Mouse (Mus musculus) liver, embryonic 13.5 days (tissue): Measurements from ENCODE around the gene Rfx1. TPM values are rescaled to one million over a fixed set of nuclear protein-coding genes. Genes with fewer than 3 reads are reported as not detected.

Experiments
- ATAC-seq: fragments of 200-750 bp; cut with Nextera tagmentation; 2 replicates; pipeline ENCODE4 v1.8.0; 2017; ENCODE audit warnings: low read depth, mild to moderate bottlenecking, moderate number of reproducible peaks, moderate library complexity
- DNase-seq: peaks from one replicate; pipeline ENCODE4 v3.0.0; 2022
- H3K27ac ChIP-seq: fragments of 300-500 bp; sonication (generic); 2 replicates; pipeline ENCODE4 v1.5.1; 2015; ENCODE audit warnings: moderate library complexity, mild to moderate bottlenecking, inconsistent platforms
- H3K27me3 ChIP-seq: fragments of 300-500 bp; sonication (generic); 2 replicates; pipeline ENCODE4 v1.6.1; 2015; ENCODE audit warnings: mild to moderate bottlenecking, inconsistent platforms
- H3K36me3 ChIP-seq: fragments of 300-500 bp; sonication (generic); 2 replicates; pipeline ENCODE4 v1.6.1; 2015; ENCODE audit warnings: mild to moderate bottlenecking, inconsistent platforms
- H3K4me1 ChIP-seq: fragments of 300-500 bp; sonication (generic); replicated peaks from 2 replicates; pipeline ENCODE4 v1.6.1; 2015; ENCODE audit warnings: inconsistent platforms
- H3K4me2 ChIP-seq: fragments of 300-500 bp; sonication (generic); 2 replicates; pipeline ENCODE4 v1.6.1; 2015; ENCODE audit warnings: inconsistent platforms, mild to moderate bottlenecking, moderate library complexity
- H3K4me3 ChIP-seq: fragments of 300-500 bp; sonication (generic); replicated peaks from 2 replicates; pipeline ENCODE4 v1.5.1; 2015; ENCODE audit warnings: mild to moderate bottlenecking, inconsistent platforms
- H3K9ac ChIP-seq: fragments of 300-500 bp; sonication (generic); 2 replicates; pipeline ENCODE4 v1.6.1; 2015; ENCODE audit warnings: mild to moderate bottlenecking, inconsistent platforms
- H3K9me3 ChIP-seq: fragments of 300-500 bp; sonication (generic); replicated peaks from 2 replicates; pipeline ENCODE4 v1.6.1; 2016; ENCODE audit warnings: inconsistent platforms
- WGBS: fragments of 180-500 bp; shearing (Covaris S2); methylation state at CpG from one replicate; pipeline ENCODE4 v1.1.7; 2015; ENCODE audit not compliant: insufficient replicate concordance; 5-methylcytosine and 5-hydroxymethylcytosine counted together
- polyA plus RNA-seq: library from polyadenylated mRNA; unstranded; fragments of >200 nt; fragmentation: Nextera tagmentation; extraction: Ambion mirVana; gene quantifications from 2 replicates; pipeline ENCODE4 v1.2.1, GENCODE M21; 2015

Gene Rfx1
- polyA plus RNA-seq, 1 experiment from 2014 or later, result 2.4 TPM

DNA sequence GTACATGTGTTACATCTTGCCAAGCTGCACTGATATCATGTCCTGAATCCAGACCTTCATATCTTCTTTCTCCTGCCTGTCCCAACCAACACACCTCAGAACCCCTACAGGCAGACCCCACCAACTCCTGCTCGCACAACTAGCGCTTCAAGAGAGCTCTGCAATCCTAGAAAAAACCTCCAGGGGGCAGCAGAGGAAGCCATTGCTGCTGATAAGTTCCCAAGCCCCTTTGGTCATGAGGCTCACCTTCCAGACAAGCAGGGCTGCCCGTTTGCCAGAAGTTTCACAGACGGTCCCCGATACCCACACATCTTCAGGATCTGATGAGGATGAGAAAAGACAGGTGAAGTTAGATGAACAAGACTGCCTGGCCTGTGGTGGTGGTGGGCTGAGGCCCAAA is 27.6 kb upstream of the Rfx1 start:
- ATAC-seq (no peak), DNase-seq (peak; percentile 41)
- no peaks in the 10 kb centered on the region for H3K36me3 ChIP-seq
- no peak overlapping the region for H3K4me2 ChIP-seq
- peaks cover 57% of the 10 kb centered on the region for H3K27me3 ChIP-seq
- H3K9ac ChIP-seq, result no peak overlapping the region
- WGBS, result 5% methylated on average over 5 of the region's 5 CpGs
- H3K4me3 ChIP-seq, result no peak overlapping the region
- peaks cover 8% of the 10 kb centered on the region; the same call in 1 of the 2 replicates for H3K4me1 ChIP-seq
- no peak overlapping the region for H3K27ac ChIP-seq
- H3K9me3 ChIP-seq, result no peaks in the 10 kb centered on the region

DNA sequence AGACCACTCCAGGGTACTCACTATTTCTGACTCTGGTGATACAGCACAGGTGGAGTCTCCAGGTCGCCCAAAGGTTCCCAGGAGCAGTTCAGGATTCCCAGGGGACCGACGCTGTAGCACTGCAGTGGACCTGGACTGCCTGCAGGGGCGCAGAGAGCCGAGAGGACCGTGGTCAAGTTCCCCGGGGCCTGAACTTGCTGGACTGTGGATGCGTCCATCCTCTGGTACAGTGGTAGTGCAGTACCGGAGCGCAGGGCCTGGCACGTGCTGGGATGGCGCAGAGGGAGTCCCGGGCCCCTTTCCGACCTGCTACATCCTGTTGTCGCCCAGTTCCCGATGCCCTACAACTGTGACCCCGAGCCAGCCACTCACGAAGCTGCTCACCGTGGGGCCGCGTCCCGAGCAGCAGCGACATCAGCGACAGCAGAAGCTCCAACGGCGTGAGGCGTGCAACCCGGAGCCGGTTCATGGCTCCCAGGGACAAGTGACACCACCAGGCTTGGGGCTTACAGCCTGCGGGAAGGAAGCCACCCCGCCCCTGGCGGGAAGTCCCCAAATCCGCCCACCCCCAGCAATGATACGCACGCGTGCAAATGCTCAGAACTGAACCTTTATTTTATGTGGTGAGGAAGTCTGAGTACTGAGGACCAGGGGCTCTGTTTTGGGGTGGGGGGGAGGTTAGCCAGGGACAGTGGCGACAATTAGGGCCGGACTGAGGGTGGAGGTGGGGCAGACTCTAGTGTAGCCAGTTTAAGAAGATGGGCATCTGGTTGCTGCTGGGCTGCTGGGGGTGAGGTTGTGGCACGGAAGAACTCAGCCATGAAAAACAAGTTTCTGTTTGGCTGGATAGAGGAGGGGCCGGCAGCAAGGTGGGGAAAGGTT is 24.3 kb upstream of the Rfx1 start, which contains the start of gene Il27ra:
Il27ra (minus strand) TSS at position 524 of the 882 bp plus-strand sequence.
- peak within 1 kb of the TSS; percentile 42 for H3K4me3 ChIP-seq
- 3% methylated on average over 40 of the region's 40 CpGs for WGBS
- ATAC-seq (peak; percentile 65; the same call in 1 of the 2 replicates), DNase-seq (no peak)
- no peaks in the 10 kb centered on the region for H3K9me3 ChIP-seq
- peak within 1 kb of the TSS; percentile 57 for H3K4me2 ChIP-seq
- peaks cover 12% of the 10 kb centered on the region; the same call in 1 of the 2 replicates for H3K4me1 ChIP-seq
- peaks cover 71% of the 10 kb centered on the region for H3K27me3 ChIP-seq
- H3K9ac ChIP-seq, result peak within 1 kb of the TSS; percentile 35; the same call in 1 of the 2 replicates
- no peaks in the 10 kb centered on the region for H3K36me3 ChIP-seq
- no peak within 1 kb of the TSS for H3K27ac ChIP-seq

DNA sequence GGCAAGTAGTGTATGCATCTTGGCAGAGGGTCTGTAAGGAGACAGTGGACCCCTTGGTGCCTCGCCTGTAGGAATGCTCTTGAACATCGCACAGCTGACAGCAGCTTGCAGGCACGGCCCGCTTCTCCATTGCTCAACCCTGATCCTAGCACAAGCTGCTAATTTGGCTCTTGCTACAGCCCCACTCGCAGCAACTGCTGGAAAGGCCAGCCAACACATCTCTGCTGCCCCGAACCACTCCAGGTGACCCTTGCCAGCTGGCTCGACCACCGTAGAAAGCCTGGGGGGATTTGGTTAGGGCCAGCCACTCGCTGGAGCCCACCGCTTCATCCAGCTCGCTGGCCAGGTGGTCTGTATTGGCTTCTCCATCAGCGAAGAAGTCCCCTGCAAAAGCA is 23.7 kb upstream of the Rfx1 start:
- Histone ChIP-seq H3K4me2 (peak overlapping the region; percentile 57), H3K36me3 (no peaks in the 10 kb centered on the region), H3K9ac (no peak overlapping the region), H3K4me3 (peak overlapping the region; percentile 42; the same call in 1 of the 2 replicates), H3K27me3 (peaks cover 76% of the 10 kb centered on the region), H3K4me1 (peaks cover 12% of the 10 kb centered on the region; the same call in 1 of the 2 replicates), H3K27ac (no peak overlapping the region), H3K9me3 (no peaks in the 10 kb centered on the region)
- WGBS, result 28% methylated on average over 12 of the region's 12 CpGs
- DNase-seq, result no peak
- ATAC-seq, result no peak

DNA sequence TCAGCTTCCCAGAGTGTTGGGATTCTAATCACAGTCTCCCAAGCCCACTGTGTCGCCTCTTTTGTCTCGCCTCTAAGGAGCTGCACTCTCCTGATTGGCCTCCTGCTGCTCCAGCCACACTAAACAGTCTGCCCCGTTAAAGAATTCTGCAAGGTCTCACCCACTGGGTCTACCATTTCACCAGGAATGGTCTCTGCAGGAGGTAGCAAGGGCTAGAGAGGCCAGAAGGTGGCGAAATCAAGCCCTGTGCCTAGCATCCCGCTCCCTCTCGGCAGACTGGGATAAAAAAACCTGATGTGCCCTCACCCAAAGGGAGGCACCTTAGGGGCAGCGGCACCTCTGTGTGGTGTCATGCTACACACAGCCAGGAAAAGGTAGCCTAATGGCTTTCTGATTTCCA is 22.5 kb upstream of the Rfx1 start:
- H3K4me2 ChIP-seq, result no peak overlapping the region
- no peak overlapping the region for H3K4me3 ChIP-seq
- no peaks in the 10 kb centered on the region for H3K36me3 ChIP-seq
- ATAC-seq (no peak), DNase-seq (no peak)
- no peak overlapping the region for H3K27ac ChIP-seq
- H3K9ac ChIP-seq, result no peak overlapping the region
- peaks cover 83% of the 10 kb centered on the region for H3K27me3 ChIP-seq
- 13% methylated on average over 7 of the region's 7 CpGs for WGBS
- peaks cover 12% of the 10 kb centered on the region; the same call in 1 of the 2 replicates for H3K4me1 ChIP-seq
- no peaks in the 10 kb centered on the region for H3K9me3 ChIP-seq

DNA sequence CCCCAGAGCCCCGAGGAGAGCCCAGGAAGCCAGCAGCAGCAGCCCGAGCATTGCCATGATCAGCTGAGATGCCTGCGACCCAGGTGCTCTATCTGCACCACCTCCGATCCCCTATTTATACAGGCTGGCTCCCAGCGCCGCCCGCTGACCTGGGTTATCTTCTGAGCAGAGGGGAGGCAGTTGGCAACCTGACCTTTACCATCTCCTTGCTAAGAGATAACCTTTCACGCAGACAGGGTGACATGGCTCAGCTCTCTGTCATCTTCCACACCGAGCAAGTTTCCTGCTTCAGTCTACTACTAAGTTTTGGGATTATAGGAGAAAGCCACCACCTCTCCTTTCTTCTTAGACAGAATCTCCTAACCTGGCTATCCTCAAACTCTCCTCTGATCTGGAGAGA is 21.7 kb upstream of the Rfx1 start, which contains the start of gene Rln3:
Rln3 (minus strand) TSS at position 101 of the 400 bp plus-strand sequence.
- Histone ChIP-seq H3K4me1 (peaks cover 12% of the 10 kb centered on the region; the same call in 1 of the 2 replicates), H3K27me3 (peaks cover 80% of the 10 kb centered on the region), H3K9me3 (no peaks in the 10 kb centered on the region), H3K27ac (no peak within 1 kb of the TSS), H3K4me3 (0 out of 2 replicates have a peak within 1 kb of the TSS, but pooled peaks have one; percentile 7), H3K9ac (no peak within 1 kb of the TSS), H3K4me2 (no peak within 1 kb of the TSS), H3K36me3 (no peaks in the 10 kb centered on the region)
- no peak for DNase-seq
- ATAC-seq, result no peak
- WGBS, result 12% methylated on average over 9 of the region's 9 CpGs

DNA sequence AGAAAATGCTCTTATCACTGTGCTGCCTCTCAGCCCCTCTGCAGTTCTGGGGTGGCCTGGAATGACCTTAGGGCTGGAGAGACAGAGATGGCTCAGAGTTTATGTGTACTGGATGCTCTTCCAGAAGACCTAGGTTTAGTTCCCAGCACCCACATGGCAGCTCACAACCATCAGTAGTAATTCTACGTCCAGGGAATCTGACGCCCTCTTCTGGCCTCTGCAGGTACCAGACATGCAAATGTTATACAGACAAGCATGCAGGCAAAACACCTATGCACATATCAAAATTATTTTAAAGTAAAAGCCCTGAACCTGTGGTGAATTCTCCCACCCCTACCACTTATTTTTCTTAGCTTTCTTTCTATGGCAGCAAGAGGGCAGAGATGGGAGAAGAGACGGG is 20.1 kb upstream of the Rfx1 start:
- Histone ChIP-seq H3K9me3 (no peaks in the 10 kb centered on the region), H3K27ac (no peak overlapping the region), H3K4me3 (no peak overlapping the region), H3K36me3 (no peaks in the 10 kb centered on the region), H3K4me2 (no peak overlapping the region), H3K4me1 (peaks cover 12% of the 10 kb centered on the region; the same call in 1 of the 2 replicates), H3K9ac (no peak overlapping the region), H3K27me3 (peaks cover 73% of the 10 kb centered on the region)
- 49% methylated on average over 3 of the region's 3 CpGs for WGBS
- no peak for ATAC-seq
- no peak for DNase-seq

DNA sequence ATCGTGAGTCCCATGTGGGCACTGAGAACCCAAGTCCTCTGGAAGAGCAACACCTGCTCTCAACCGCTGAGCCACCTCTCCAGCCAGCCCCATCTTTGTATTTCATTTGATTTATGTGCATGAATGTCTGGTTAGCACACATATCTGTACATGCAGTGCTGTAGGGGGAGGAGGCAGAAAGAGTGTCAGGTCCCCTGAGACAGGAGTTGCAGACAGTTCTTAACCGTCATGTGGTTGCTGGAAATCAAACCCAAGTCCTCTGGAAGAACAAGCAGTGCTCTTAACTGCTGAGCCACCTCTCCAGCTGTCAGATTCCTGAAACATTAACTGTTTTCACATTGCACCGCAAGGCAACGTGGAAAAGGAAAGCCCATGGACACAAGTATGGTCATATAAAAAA is 18.5 kb upstream of the Rfx1 start:
- H3K4me2 ChIP-seq, result no peak overlapping the region
- ATAC-seq (no peak), DNase-seq (no peak)
- WGBS, result 64% methylated on average over 5 of the region's 5 CpGs
- no peak overlapping the region for H3K4me3 ChIP-seq
- no peak overlapping the region for H3K9ac ChIP-seq
- no peaks in the 10 kb centered on the region for H3K36me3 ChIP-seq
- H3K9me3 ChIP-seq, result no peaks in the 10 kb centered on the region
- H3K4me1 ChIP-seq, result peaks cover 8% of the 10 kb centered on the region; the same call in 1 of the 2 replicates
- peaks cover 56% of the 10 kb centered on the region for H3K27me3 ChIP-seq
- H3K27ac ChIP-seq, result no peak overlapping the region

DNA sequence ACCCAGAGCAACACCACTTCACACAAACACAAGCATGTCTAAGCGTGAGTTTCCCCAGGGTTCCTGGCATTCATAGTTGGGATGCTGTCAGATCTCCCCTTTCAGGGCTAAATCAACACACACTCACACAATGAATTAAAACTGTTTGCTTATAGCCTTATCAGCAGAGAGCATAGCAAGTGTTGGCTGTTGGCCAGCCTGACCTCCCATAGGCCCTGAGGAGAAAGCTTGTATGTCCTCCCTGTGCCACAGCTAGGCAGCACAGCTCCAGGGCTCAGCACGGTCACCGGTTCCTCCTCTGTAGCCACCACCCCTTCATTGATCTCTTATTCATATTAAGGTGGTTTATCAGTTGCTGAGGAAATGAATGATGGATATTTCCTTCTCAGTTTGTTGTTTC is 13.9 kb upstream of the Rfx1 start:
- ATAC-seq, result peak; percentile 58; the same call in 1 of the 2 replicates
- 55% methylated on average over 3 of the region's 3 CpGs for WGBS
- Histone ChIP-seq H3K9me3 (no peaks in the 10 kb centered on the region), H3K4me1 (peaks cover 4% of the 10 kb centered on the region; the same call in 1 of the 2 replicates), H3K27ac (no peak overlapping the region), H3K4me3 (no peak overlapping the region), H3K4me2 (no peak overlapping the region), H3K9ac (no peak overlapping the region), H3K27me3 (peaks cover 24% of the 10 kb centered on the region; the same call in 1 of the 2 replicates), H3K36me3 (no peaks in the 10 kb centered on the region)
- no peak for DNase-seq

DNA sequence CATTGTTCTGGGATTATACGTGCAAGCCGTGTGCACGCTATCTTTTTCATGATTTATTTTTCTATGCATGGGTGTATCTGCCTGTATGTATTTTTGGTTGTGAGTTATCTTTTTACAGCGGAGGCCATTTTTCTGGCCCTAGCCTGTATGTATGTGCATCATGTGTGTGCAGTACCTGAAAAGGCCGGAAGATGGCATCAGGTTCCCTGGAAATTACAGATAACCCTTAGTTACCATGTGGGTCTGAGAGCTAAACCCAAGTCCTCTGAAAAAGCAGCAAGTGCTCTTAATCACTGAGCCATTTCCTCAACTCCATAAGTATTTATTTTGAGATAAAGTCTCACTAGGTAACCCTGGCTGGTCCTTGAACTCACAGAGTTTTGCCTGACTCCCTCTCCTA is 13.4 kb upstream of the Rfx1 start:
- 84% methylated on average over 5 of the region's 5 CpGs for WGBS
- peaks cover 20% of the 10 kb centered on the region; the same call in 1 of the 2 replicates for H3K27me3 ChIP-seq
- ATAC-seq, result no peak

DNA sequence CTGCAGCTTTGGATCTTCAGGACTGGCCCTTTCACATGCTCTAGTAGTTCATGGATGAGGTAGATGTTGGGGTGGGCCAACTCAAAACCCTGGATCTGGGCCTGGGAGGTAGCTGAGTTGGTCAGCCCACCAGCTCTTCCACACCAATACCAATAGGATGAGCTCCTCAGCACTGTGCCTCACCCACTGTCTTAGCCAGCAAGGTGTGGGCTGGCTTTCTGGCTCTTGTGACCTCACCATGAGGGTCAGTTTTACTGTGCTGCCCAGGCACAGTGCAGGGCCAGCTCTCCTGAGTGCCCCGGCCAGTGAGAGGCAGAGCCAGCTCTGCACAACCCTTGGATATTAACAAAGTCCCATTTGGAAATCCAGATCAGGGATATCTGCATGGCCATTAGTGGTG is 8.8 kb upstream of the Rfx1 start:
- DNase-seq, result no peak
- Histone ChIP-seq H3K27me3 (no peaks in the 10 kb centered on the region), H3K4me3 (no peak overlapping the region), H3K4me1 (peaks cover 9% of the 10 kb centered on the region), H3K9me3 (no peaks in the 10 kb centered on the region), H3K4me2 (no peak overlapping the region), H3K36me3 (no peaks in the 10 kb centered on the region), H3K27ac (no peak overlapping the region), H3K9ac (no peak overlapping the region)
- WGBS, result 54% methylated on average over 1 of the region's 1 CpGs
- ATAC-seq, result no peak

More for the DNA sequence above, 13.4 kb upstream of the Rfx1 start:
- Histone ChIP-seq H3K4me2 (no peak overlapping the region), H3K9ac (no peak overlapping the region), H3K9me3 (no peaks in the 10 kb centered on the region), H3K4me1 (peaks cover 4% of the 10 kb centered on the region; the same call in 1 of the 2 replicates), H3K4me3 (no peak overlapping the region), H3K27ac (no peak overlapping the region), H3K36me3 (no peaks in the 10 kb centered on the region)
- DNase-seq, result no peak

DNA sequence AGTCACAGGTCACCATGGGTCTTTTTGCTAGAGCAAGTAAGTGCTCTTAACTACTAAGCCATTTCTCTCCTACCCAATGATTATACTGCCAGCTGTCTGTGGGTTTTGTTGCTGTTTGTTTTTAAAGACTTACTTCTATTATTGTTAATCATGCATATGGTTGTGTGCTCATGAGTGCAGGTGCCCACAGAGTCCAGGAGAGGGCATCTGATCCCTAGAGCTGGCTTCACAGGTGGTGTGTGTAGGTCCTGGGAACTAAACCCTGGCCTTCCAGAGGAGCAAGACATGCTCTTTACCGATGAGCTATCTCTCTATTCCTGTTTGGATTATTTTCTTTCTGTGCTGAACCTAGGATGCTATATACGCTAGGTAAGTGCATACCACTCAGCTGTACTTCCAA is 7.4 kb upstream of the Rfx1 start:
- Histone ChIP-seq H3K27me3 (no peaks in the 10 kb centered on the region), H3K27ac (no peak overlapping the region), H3K4me2 (no peak overlapping the region), H3K4me3 (no peak overlapping the region), H3K9ac (no peak overlapping the region), H3K4me1 (peaks cover 16% of the 10 kb centered on the region), H3K36me3 (no peaks in the 10 kb centered on the region), H3K9me3 (no peaks in the 10 kb centered on the region)
- 73% methylated on average over 2 of the region's 2 CpGs for WGBS
- ATAC-seq (no peak), DNase-seq (no peak)
